Mouse (Mus musculus) MEL (cell line): Measurements from ENCODE around the gene Slc25a24. TPM values are rescaled to one million over a fixed set of nuclear protein-coding genes. Genes with fewer than 3 reads are reported as not detected.
A peak's percentile ranks its signal among the peaks of the same experiment; 100 is the strongest.

Experiments
- DNase-seq: peaks from one replicate; pipeline ENCODE4 v3.0.0; 2011; ENCODE audit warnings: low read depth, low spot score
- H3K27ac ChIP-seq: 2 replicates; pipeline ENCODE4 v1.5.1; 2012; ENCODE audit warnings: low read depth, mild to moderate bottlenecking, control low read depth, low read length, moderate library complexity; ENCODE audit not compliant: control insufficient read depth
- H3K27me3 ChIP-seq, 2 experiments: fragments of 150-350 bp in 1 of 2; sonication (generic) in 1 of 2; 2 replicates each; pipeline ENCODE4 v1.6.1; 2012; ENCODE audit warnings: low read length in 2 of 2, mild to moderate bottlenecking in 2 of 2, improper control_type of control experiment in 1 of 2, moderate library complexity in 1 of 2; ENCODE audit not compliant: insufficient read depth in 2 of 2, control insufficient read depth in 1 of 2
- H3K36me3 ChIP-seq, 2 experiments: 2 replicates each; pipeline ENCODE4 v1.6.1; 2012 to 2014; ENCODE audit warnings: low read length in 2 of 2, improper control_type of control experiment in 1 of 2, inconsistent platforms in 1 of 2, mild to moderate bottlenecking in 1 of 2; ENCODE audit not compliant: insufficient read depth in 2 of 2, control insufficient read depth in 1 of 2
- H3K4me1 ChIP-seq, 2 experiments: fragments of 150-350 bp in 1 of 2; sonication (generic) in 1 of 2; 2 replicates each; pipeline ENCODE4 v1.6.1; 2012; ENCODE audit warnings: low read length in 2 of 2, improper control_type of control experiment in 1 of 2, mild to moderate bottlenecking in 1 of 2; ENCODE audit not compliant: insufficient read depth in 2 of 2, control insufficient read depth in 1 of 2
- H3K4me3 ChIP-seq, 2 experiments: fragments of 150-350 bp in 1 of 2; sonication (generic) in 1 of 2; 2 replicates each; pipeline ENCODE4 v1.5.1; 2012; ENCODE audit warnings: low read depth in 2 of 2, low read length in 2 of 2, mild to moderate bottlenecking in 2 of 2, moderate library complexity in 2 of 2, control low read depth in 1 of 2, improper control_type of control experiment in 1 of 2; ENCODE audit not compliant: control insufficient read depth in 1 of 2, insufficient read depth in 1 of 2
- H3K79me2 ChIP-seq: 2 replicates; pipeline ENCODE4 v1.6.1; 2012; ENCODE audit warnings: mild to moderate bottlenecking, low read length, moderate library complexity; ENCODE audit not compliant: control insufficient read depth, poor library complexity, insufficient read depth
- H3K9ac ChIP-seq: 2 replicates; pipeline ENCODE4 v1.6.1; 2012; ENCODE audit warnings: low read depth, mild to moderate bottlenecking, control low read depth, low read length, moderate library complexity; ENCODE audit not compliant: control insufficient read depth, poor library complexity, severe bottlenecking
- H3K9me3 ChIP-seq: fragments of 150-350 bp; sonication (generic); replicated peaks from 2 replicates; pipeline ENCODE4 v1.6.1; 2012; ENCODE audit warnings: mild to moderate bottlenecking, low read length, improper control_type of control experiment, moderate library complexity; ENCODE audit not compliant: insufficient read depth
- CTCF ChIP-seq, 3 experiments: IDR thresholded peaks in 2 of 3; conservative IDR thresholded peaks in 1 of 3; 2 replicates each; pipeline ENCODE4 v1.5.1; 2011 to 2012; ENCODE audit warnings: low read length in 3 of 3, low read depth in 2 of 3, mild to moderate bottlenecking in 2 of 3, improper control_type of control experiment in 1 of 3, inconsistent platforms in 1 of 3, mixed read lengths in 1 of 3, moderate library complexity in 1 of 3; ENCODE audit not compliant: control insufficient read depth in 1 of 3, insufficient read depth in 1 of 3, poor library complexity in 1 of 3, severe bottlenecking in 1 of 3
- E2F4 ChIP-seq: IDR thresholded peaks from 2 replicates; pipeline ENCODE4 v1.6.1; 2011; ENCODE audit warnings: low read depth, low read length, improper control_type of control experiment, borderline replicate concordance
- ELF1 ChIP-seq: IDR thresholded peaks from 2 replicates; pipeline ENCODE4 v1.6.1; 2014; ENCODE audit warnings: low read depth, mild to moderate bottlenecking, inconsistent platforms, low read length, improper control_type of control experiment, moderate library complexity
- ETS1 ChIP-seq: IDR thresholded peaks from 2 replicates; pipeline ENCODE4 v1.6.1; 2012; ENCODE audit warnings: low read depth, mild to moderate bottlenecking, inconsistent platforms, low read length, improper control_type of control experiment, moderate library complexity
- KAT2A ChIP-seq: conservative IDR thresholded peaks from 2 replicates; pipeline ENCODE4 v1.6.1; 2012; ENCODE audit warnings: low read depth, low read length, improper control_type of control experiment, inconsistent platforms
- MAFK ChIP-seq: IDR thresholded peaks from 2 replicates; pipeline ENCODE4 v1.6.1; 2011; ENCODE audit warnings: low read depth, mild to moderate bottlenecking, low read length, improper control_type of control experiment, borderline replicate concordance
- MYB ChIP-seq: IDR thresholded peaks from 2 replicates; pipeline ENCODE4 v1.6.1; 2011; ENCODE audit warnings: mild to moderate bottlenecking, low read depth, low read length, improper control_type of control experiment
- MYC ChIP-seq: IDR thresholded peaks from 2 replicates; pipeline ENCODE4 v1.6.1; 2011; ENCODE audit warnings: low read depth, mild to moderate bottlenecking, low read length, improper control_type of control experiment, moderate library complexity
- NELFE ChIP-seq: IDR thresholded peaks from 2 replicates; pipeline ENCODE4 v1.6.1; 2011; ENCODE audit warnings: low read depth, low read length, improper control_type of control experiment
- NRF1 ChIP-seq: IDR thresholded peaks from 2 replicates; pipeline ENCODE4 v1.6.1; 2014; ENCODE audit warnings: low read depth, mild to moderate bottlenecking, inconsistent platforms, low read length, improper control_type of control experiment, moderate library complexity; ENCODE audit not compliant: poor library complexity, insufficient read depth, severe bottlenecking
- POLR2A ChIP-seq, 2 experiments: IDR thresholded peaks; 2 replicates each; pipeline ENCODE4 v1.6.1; 2011 to 2012; ENCODE audit warnings: low read length in 2 of 2, mild to moderate bottlenecking in 2 of 2, control low read depth in 1 of 2, improper control_type of control experiment in 1 of 2, low read depth in 1 of 2, moderate library complexity in 1 of 2; ENCODE audit not compliant: control insufficient read depth in 1 of 2, insufficient read depth in 1 of 2, poor library complexity in 1 of 2
- POLR2AphosphoS2 ChIP-seq: IDR thresholded peaks from 2 replicates; pipeline ENCODE4 v1.6.1; 2011; ENCODE audit warnings: low read length, improper control_type of control experiment
- POLR2AphosphoS5 ChIP-seq: IDR thresholded peaks from 2 replicates; pipeline ENCODE4 v1.6.1; 2012; ENCODE audit warnings: low read depth, borderline replicate concordance, mild to moderate bottlenecking, inconsistent platforms, low read length, moderate library complexity, mixed read lengths
- TAL1 ChIP-seq: IDR thresholded peaks from 2 replicates; pipeline ENCODE4 v1.6.1; 2012; ENCODE audit warnings: mild to moderate bottlenecking, inconsistent platforms, low read length, moderate library complexity, mixed read lengths
- TBP ChIP-seq: IDR thresholded peaks from 2 replicates; pipeline ENCODE4 v1.8.0; 2011; ENCODE audit warnings: low read depth, low read length, improper control_type of control experiment
- USF2 ChIP-seq, 2 experiments: IDR thresholded peaks; 2 replicates each; pipeline ENCODE4 v1.6.1; 2011 to 2012; ENCODE audit warnings: improper control_type of control experiment in 2 of 2, low read length in 2 of 2, borderline replicate concordance in 1 of 2, inconsistent platforms in 1 of 2, low read depth in 1 of 2, mild to moderate bottlenecking in 1 of 2; ENCODE audit not compliant: insufficient read depth in 1 of 2
- ZNF384 ChIP-seq: IDR thresholded peaks from 2 replicates; pipeline ENCODE4 v1.6.1; 2012; ENCODE audit warnings: low read depth, mild to moderate bottlenecking, inconsistent platforms, low read length, improper control_type of control experiment
- polyA plus RNA-seq, 2 experiments: library from polyadenylated mRNA; stranded (reverse) in 1 of 2; unstranded in 1 of 2; fragments of >175 nt in 1 of 2; fragments of >200 nt in 1 of 2; gene quantifications; 2 replicates each; pipeline versions ENCODE4 v1.2.1 to v1.2.4; 2012; ENCODE audit warnings: low replicate concordance in 2 of 2, low read depth in 1 of 2; ENCODE audit not compliant: insufficient read length in 2 of 2, insufficient read depth in 1 of 2, missing spikeins in 1 of 2
- total RNA-seq: library from RNA; depleted of rRNA; stranded (reverse); fragments of 300-350 nt; gene quantifications from 2 replicates; pipeline ENCODE4 v1.2.3, GENCODE M21; 2012

The Slc25a24 gene
- total and polyA plus RNA-seq, 3 experiments = 5.6 to 14.3 TPM; not detected in 1

- Histone ChIP-seq H3K9me3 (no peaks in the 10 kb centered on the region), H3K4me3 (no peak overlapping the region), H3K9ac (no peak overlapping the region), H3K4me1 (no peaks in the 10 kb centered on the region), H3K79me2 (no peaks in the 10 kb centered on the region; the same call in 1 of the 2 replicates), H3K36me3 (no peaks in the 10 kb centered on the region), H3K27ac (no peak overlapping the region), H3K27me3 (peaks cover 0 to 3% of the 10 kb centered on the region in 2 experiments; a peak in 3 of 4 replicates)
- TF ChIP-seq POLR2AphosphoS5 (peak; percentile 75; the same call in 1 of the 2 replicates), CTCF (IDR thresholded peaks at IDR 0.05 in 2 of 3, conservative IDR thresholded peaks at IDR 0.05 in 1 of 3; ENCODE audit: control insufficient read depth in 1 of 3, insufficient read depth in 1 of 3, low read depth in 2 of 3, low read length in 3 of 3, poor library complexity in 1 of 3, severe bottlenecking in 1 of 3) (no peak)
- DNase-seq = no peak
Observed at GRCm38 (mm10) chr3:109084418-109084817, 38.5 kb upstream of the Slc25a24 start.

GRCm38 (mm10) chr3:109088460-109088859 lies 34.5 kb upstream of the Slc25a24 start:
- H3K36me3 ChIP-seq = no peaks in the 10 kb centered on the region
- H3K9ac ChIP-seq = no peak overlapping the region
- no peaks in the 10 kb centered on the region for H3K9me3 ChIP-seq
- H3K79me2 ChIP-seq = no peaks in the 10 kb centered on the region; the same call in 1 of the 2 replicates
- H3K27ac ChIP-seq = no peak overlapping the region
- no peak overlapping the region for H3K4me3 ChIP-seq
- no peak for TF ChIP-seq USF2 (IDR thresholded peaks at IDR 0.05; ENCODE audit: borderline replicate concordance in 1 of 2, insufficient read depth in 1 of 2, low read depth in 1 of 2, low read length in 2 of 2)
- TF ChIP-seq MYB = no peak
- TF ChIP-seq TAL1 = no peak
- TF ChIP-seq CTCF (IDR thresholded peaks at IDR 0.05 in 2 of 3, conservative IDR thresholded peaks at IDR 0.05 in 1 of 3; ENCODE audit: control insufficient read depth in 1 of 3, insufficient read depth in 1 of 3, low read depth in 2 of 3, low read length in 3 of 3, poor library complexity in 1 of 3, severe bottlenecking in 1 of 3) = no peak
- TF ChIP-seq E2F4 = no peak
- TF ChIP-seq NELFE = no peak
- no peak for TF ChIP-seq ELF1
- no peak for TF ChIP-seq MYC
- TF ChIP-seq KAT2A = no peak
- TF ChIP-seq ETS1 = no peak
- no peak for TF ChIP-seq POLR2A (IDR thresholded peaks at IDR 0.05; ENCODE audit: control insufficient read depth in 1 of 2, insufficient read depth in 1 of 2, low read depth in 1 of 2, low read length in 2 of 2, poor library complexity in 1 of 2)
- TF ChIP-seq POLR2AphosphoS2 = no peak
- TF ChIP-seq ZNF384 = no peak
- TF ChIP-seq NRF1 = no peak
- TF ChIP-seq MAFK = no peak
- TF ChIP-seq TBP = no peak
- H3K4me1 ChIP-seq = no peaks in the 10 kb centered on the region
- DNase-seq = no peak
- H3K27me3 ChIP-seq = peaks cover 0 to 5% of the 10 kb centered on the region in 2 experiments; a peak in 2 of 4 replicates
